Mouse (Mus musculus): Measurements from ENCODE around the gene Wdr63. TPM values are rescaled to one million over a fixed set of nuclear protein-coding genes. Genes with fewer than 3 reads are reported as not detected.
A peak's percentile ranks its signal among the peaks of the same experiment; 100 is the strongest.

Gene Wdr63
- total and polyA plus RNA-seq, 2 experiments: 0.17 to 0.18 TPM

GRCm38 (mm10) chr3:146027116-146027515, 80.8 kb downstream of the Wdr63 start:
- Histone ChIP-seq H3K27me3 (ENCODE audit: control insufficient read depth, insufficient read depth, low read length) (no peaks in the 10 kb centered on the region), H3K9ac (ENCODE audit: low read depth, low read length) (no peak overlapping the region), H3K27ac (replicated peaks; ENCODE audit: insufficient read depth, low read depth, low read length) (no peak overlapping the region), H3K36me3 (ENCODE audit: control insufficient read depth, insufficient read depth, low read length) (no peaks in the 10 kb centered on the region), H3K4me3 (ENCODE audit: insufficient read depth, low read depth, low read length) (no peak overlapping the region), H3K4me1 (ENCODE audit: control insufficient read depth, insufficient read depth, low read length) (no peaks in the 10 kb centered on the region), H3K79me2 (ENCODE audit: control insufficient read depth, insufficient read depth, low read length) (no peaks in the 10 kb centered on the region)
- DNase-seq (ENCODE audit: extremely low read depth, low read depth, low spot score): peak; percentile 27
- WGBS: 33% methylated on average over 6 of the region's 6 CpGs
- TF ChIP-seq CTCF (IDR thresholded peaks at IDR 0.05; ENCODE audit: low read depth, low read length) (no peak), POLR2A (IDR thresholded peaks at IDR 0.05; ENCODE audit: extremely low read depth, insufficient read depth, low read length) (no peak)

- Histone ChIP-seq H3K4me1 (ENCODE audit: control insufficient read depth, insufficient read depth, low read length) (no peaks in the 10 kb centered on the region), H3K36me3 (ENCODE audit: control insufficient read depth, insufficient read depth, low read length) (no peaks in the 10 kb centered on the region), H3K79me2 (ENCODE audit: control insufficient read depth, insufficient read depth, low read length) (no peaks in the 10 kb centered on the region), H3K27ac (replicated peaks; ENCODE audit: insufficient read depth, low read depth, low read length) (no peak overlapping the region), H3K9ac (ENCODE audit: low read depth, low read length) (no peak overlapping the region), H3K4me3 (ENCODE audit: insufficient read depth, low read depth, low read length) (no peak overlapping the region), H3K27me3 (ENCODE audit: control insufficient read depth, insufficient read depth, low read length) (no peaks in the 10 kb centered on the region)
- 94% methylated on average over 6 of the region's 6 CpGs for WGBS
- TF ChIP-seq POLR2A (IDR thresholded peaks at IDR 0.05; ENCODE audit: extremely low read depth, insufficient read depth, low read length) (no peak), CTCF (IDR thresholded peaks at IDR 0.05; ENCODE audit: low read depth, low read length) (no peak)
- no peak for DNase-seq (ENCODE audit: extremely low read depth, low read depth, low spot score)
Observed at GRCm38 (mm10) chr3:146025499-146025898, 82.4 kb downstream of the Wdr63 start.

DNA sequence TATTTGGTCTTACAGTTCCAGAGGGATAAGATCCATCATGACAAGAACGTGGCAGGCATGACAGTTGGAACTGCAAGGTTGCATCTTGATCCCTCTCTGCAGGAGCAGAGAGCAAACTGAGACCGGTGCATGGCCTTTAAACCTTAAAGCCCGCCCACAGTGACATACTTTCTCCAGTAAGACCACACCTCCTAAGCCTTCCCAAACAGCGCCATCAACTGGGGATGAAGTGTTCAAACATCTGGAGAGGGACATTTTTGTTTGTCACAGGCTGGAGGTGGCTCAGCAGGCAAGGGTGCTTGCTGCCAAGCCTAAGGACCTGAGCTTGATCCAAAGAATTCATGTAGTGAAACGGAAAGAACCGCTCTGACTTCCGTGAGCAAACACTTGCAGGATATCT, 83.2 kb downstream of the Wdr63 start:
- TF ChIP-seq CTCF (IDR thresholded peaks at IDR 0.05; ENCODE audit: low read depth, low read length) (no peak), POLR2A (IDR thresholded peaks at IDR 0.05; ENCODE audit: extremely low read depth, insufficient read depth, low read length) (no peak)
- H3K4me1 ChIP-seq (ENCODE audit: control insufficient read depth, insufficient read depth, low read length): no peaks in the 10 kb centered on the region
- H3K27me3 ChIP-seq (ENCODE audit: control insufficient read depth, insufficient read depth, low read length): no peaks in the 10 kb centered on the region
- H3K9ac ChIP-seq (ENCODE audit: low read depth, low read length): no peak overlapping the region
- H3K27ac ChIP-seq (replicated peaks; ENCODE audit: insufficient read depth, low read depth, low read length): no peak overlapping the region
- H3K79me2 ChIP-seq (ENCODE audit: control insufficient read depth, insufficient read depth, low read length): no peaks in the 10 kb centered on the region
- 94% methylated on average over 7 of the region's 7 CpGs for WGBS
- H3K4me3 ChIP-seq (ENCODE audit: insufficient read depth, low read depth, low read length): no peak overlapping the region
- peaks cover 3% of the 10 kb centered on the region for H3K36me3 ChIP-seq (ENCODE audit: control insufficient read depth, insufficient read depth, low read length)
- DNase-seq (ENCODE audit: extremely low read depth, low read depth, low spot score): no peak

GRCm38 (mm10) chr3:146022232-146022631, 85.7 kb downstream of the Wdr63 start:
- H3K36me3 ChIP-seq (ENCODE audit: control insufficient read depth, insufficient read depth, low read length): peaks cover 5% of the 10 kb centered on the region
- no peak for DNase-seq (ENCODE audit: extremely low read depth, low read depth, low spot score)
- 94% methylated on average over 9 of the region's 9 CpGs for WGBS
- H3K4me3 ChIP-seq (ENCODE audit: insufficient read depth, low read depth, low read length): no peak overlapping the region
- H3K79me2 ChIP-seq (ENCODE audit: control insufficient read depth, insufficient read depth, low read length): no peaks in the 10 kb centered on the region
- no peak overlapping the region for H3K27ac ChIP-seq (replicated peaks; ENCODE audit: insufficient read depth, low read depth, low read length)
- H3K9ac ChIP-seq (ENCODE audit: low read depth, low read length): no peak overlapping the region
- H3K27me3 ChIP-seq (ENCODE audit: control insufficient read depth, insufficient read depth, low read length): no peaks in the 10 kb centered on the region
- no peaks in the 10 kb centered on the region for H3K4me1 ChIP-seq (ENCODE audit: control insufficient read depth, insufficient read depth, low read length)
- TF ChIP-seq CTCF (IDR thresholded peaks at IDR 0.05; ENCODE audit: low read depth, low read length): no peak
- no peak for TF ChIP-seq POLR2A (IDR thresholded peaks at IDR 0.05; ENCODE audit: extremely low read depth, insufficient read depth, low read length)

DNA sequence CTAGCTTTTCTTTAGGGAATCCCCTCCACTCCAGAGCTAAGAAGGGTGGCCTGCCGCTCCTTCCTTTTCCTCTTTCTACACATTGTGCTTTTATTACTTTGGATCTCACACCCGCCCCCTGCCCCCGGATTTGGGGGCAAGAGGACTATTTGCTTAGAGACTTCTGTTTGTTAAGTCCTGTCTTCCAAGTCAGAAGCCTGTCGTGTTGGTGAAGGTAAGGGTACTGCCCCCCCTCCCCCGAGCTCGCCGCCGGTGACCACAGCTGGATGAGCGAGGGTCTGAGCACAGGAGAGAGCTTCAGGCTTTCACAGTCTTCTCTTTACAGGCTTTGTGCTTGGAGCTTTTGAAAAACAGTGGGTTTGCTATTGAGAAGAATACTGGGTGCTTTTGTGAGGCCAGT, 90.4 kb downstream of the Wdr63 start:
- WGBS: 75% methylated on average over 9 of the region's 9 CpGs
- H3K9ac ChIP-seq (ENCODE audit: low read depth, low read length): no peak overlapping the region
- no peak overlapping the region for H3K27ac ChIP-seq (replicated peaks; ENCODE audit: insufficient read depth, low read depth, low read length)
- H3K4me1 ChIP-seq (ENCODE audit: control insufficient read depth, insufficient read depth, low read length): no peaks in the 10 kb centered on the region
- DNase-seq (ENCODE audit: extremely low read depth, low read depth, low spot score): no peak
- TF ChIP-seq CTCF (IDR thresholded peaks at IDR 0.05; ENCODE audit: low read depth, low read length): no peak
- no peak for TF ChIP-seq POLR2A (IDR thresholded peaks at IDR 0.05; ENCODE audit: extremely low read depth, insufficient read depth, low read length)
- no peaks in the 10 kb centered on the region; the same call in 1 of the 2 replicates for H3K79me2 ChIP-seq (ENCODE audit: control insufficient read depth, insufficient read depth, low read length)
- H3K36me3 ChIP-seq (ENCODE audit: control insufficient read depth, insufficient read depth, low read length): peaks cover 15% of the 10 kb centered on the region
- no peak overlapping the region for H3K4me3 ChIP-seq (ENCODE audit: insufficient read depth, low read depth, low read length)
- no peaks in the 10 kb centered on the region for H3K27me3 ChIP-seq (ENCODE audit: control insufficient read depth, insufficient read depth, low read length)

GRCm38 (mm10) chr3:146016979-146017378, 91.0 kb downstream of the Wdr63 start:
- Histone ChIP-seq H3K4me1 (ENCODE audit: control insufficient read depth, insufficient read depth, low read length) (no peaks in the 10 kb centered on the region), H3K4me3 (ENCODE audit: insufficient read depth, low read depth, low read length) (no peak overlapping the region), H3K27ac (replicated peaks; ENCODE audit: insufficient read depth, low read depth, low read length) (no peak overlapping the region), H3K79me2 (ENCODE audit: control insufficient read depth, insufficient read depth, low read length) (no peaks in the 10 kb centered on the region; the same call in 1 of the 2 replicates), H3K9ac (ENCODE audit: low read depth, low read length) (no peak overlapping the region), H3K27me3 (ENCODE audit: control insufficient read depth, insufficient read depth, low read length) (no peaks in the 10 kb centered on the region), H3K36me3 (ENCODE audit: control insufficient read depth, insufficient read depth, low read length) (peaks cover 15% of the 10 kb centered on the region)
- DNase-seq (ENCODE audit: extremely low read depth, low read depth, low spot score): no peak
- TF ChIP-seq CTCF (IDR thresholded peaks at IDR 0.05; ENCODE audit: low read depth, low read length): no peak
- TF ChIP-seq POLR2A (IDR thresholded peaks at IDR 0.05; ENCODE audit: extremely low read depth, insufficient read depth, low read length): no peak
- WGBS: 88% methylated on average over 13 of the region's 13 CpGs

All from liver, adult 2 months (tissue).